In the genomic region with DNA sequence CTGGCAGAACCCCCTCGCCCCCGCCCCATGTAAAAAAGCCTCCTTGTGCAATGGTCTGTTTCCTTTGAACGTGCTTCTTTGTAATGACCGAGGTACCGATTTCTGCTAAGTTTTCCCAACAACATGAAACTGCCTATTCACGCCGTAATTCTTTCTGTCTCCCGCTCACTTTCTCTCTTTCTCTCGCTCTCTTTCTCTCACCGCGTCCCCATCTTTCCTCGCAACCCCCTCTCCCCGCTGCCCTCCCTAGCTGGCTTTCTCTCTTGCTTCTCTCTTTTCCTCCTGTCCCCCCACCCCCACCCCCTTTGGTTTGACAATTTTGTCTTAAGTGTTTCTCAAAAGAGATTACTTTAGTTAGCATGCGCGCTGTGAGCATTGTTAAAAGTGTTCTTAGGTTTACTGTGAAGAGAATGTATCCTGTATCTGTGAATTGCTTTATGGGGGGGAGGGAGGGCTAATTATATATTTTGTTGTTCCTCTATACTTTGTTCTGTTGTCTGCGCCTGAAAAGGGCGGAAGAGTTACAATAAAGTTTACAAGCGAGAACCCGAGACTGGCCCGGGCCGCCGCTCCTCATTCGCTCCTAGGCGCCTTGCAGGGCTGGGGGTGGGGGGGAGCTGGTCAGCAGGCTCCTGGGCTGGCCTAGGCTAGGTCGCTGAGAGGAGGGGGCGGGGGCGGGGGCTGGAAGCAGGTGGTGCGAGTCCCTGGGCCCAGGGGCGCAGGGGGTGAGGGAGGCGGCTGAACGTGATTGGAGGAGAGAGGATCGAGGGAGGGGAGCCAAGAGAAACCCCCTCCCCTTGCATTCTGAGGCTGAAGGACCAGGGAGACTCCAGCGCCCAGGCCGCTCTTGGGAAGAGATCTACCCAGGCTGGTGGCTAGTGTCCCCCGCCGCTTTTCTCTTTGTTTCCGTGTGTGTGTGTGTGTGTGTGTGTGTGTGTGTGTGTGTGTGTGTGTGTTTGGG, we compare ENCODE assay signal across 1 mouse cellular context.
TF ChIP-seq lines count a peak whose summit lies in the region.

No protein-coding gene starts in this region.

TF ChIP-seq in CH12.LX, 34 proteins besides CTCF, POLR2A, EP300 and RAD21 (continued from another document):
- 0 out of 2 replicates have a peak, but pooled peaks have one; percentile 7 for TF ChIP-seq MAZ (IDR thresholded peaks at IDR 0.05; ENCODE audit: low read depth, low read length)
